Mouse (Mus musculus) urinary bladder, postnatal 36 days (tissue): ENCODE data around the gene Rmnd5b.
"Not testable (repeated sequence)": the region's sequence is repeated elsewhere in the genome, so short reads cannot be mapped to it uniquely, and the experiment has no call there.

Source experiments
- DNase-seq, 2 experiments: peaks; one replicate each; pipeline ENCODE4 v3.0.0; 2022; ENCODE audit warnings: low spot score in 2 of 2, mixed read lengths in 1 of 2

Rmnd5b gene

GRCm38 (mm10) chr11:51649889-51650199, 14.1 kb upstream of the Rmnd5b start:
- DNase-seq: no peak

- no peak for DNase-seq
Measured at GRCm38 (mm10) chr11:51649111-51649888, 13.6 kb upstream of the Rmnd5b start.

GRCm38 (mm10) chr11:51648566-51648965, 12.9 kb upstream of the Rmnd5b start:
- no peak for DNase-seq

DNA sequence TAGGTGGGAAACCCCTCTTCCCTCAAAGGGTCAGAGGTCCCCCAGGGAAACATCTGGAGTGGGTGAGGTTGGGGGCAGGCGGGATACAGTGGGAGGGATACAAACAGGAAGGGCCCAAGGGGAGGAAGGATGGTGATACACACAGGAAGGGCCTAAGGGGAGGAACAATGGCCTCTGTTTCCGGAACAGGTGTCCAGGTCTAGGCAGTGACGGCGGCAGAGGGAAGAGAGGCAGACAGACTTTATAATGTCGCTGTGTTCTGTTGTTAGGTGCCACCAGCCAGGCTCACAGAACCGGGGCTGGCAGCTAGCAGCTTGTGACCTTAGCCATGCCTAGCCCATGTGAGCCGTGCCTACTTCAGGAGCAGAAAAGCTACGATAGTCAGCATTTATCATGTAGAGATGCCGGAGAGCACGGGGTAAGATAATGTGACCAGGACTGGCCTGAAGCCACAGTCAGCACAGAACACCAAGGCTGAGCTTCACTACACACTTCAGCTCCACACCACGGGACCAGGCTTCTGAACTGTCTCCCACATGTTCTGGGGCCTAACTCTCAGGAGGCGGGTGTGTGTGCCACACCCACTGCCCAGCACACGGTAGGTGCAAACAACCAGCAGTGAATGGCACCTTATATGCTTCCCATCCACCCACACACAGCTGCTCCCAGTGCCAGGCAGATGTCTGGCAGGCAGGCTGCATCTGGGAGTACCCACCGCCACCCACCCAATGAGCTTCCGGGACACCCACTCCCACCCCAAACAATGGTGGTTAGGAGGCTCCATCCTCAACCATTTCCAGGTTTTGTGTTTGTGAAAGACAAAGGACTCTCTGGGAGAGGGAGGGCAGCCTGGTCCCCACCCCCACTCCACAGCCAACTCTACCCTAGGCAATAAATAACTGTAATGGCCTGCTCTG, 11.3 kb upstream of the Rmnd5b start:
- DNase-seq: no peak

- no peak for DNase-seq
Measured at GRCm38 (mm10) chr11:51646245-51646644, 10.5 kb upstream of the Rmnd5b start.

DNA sequence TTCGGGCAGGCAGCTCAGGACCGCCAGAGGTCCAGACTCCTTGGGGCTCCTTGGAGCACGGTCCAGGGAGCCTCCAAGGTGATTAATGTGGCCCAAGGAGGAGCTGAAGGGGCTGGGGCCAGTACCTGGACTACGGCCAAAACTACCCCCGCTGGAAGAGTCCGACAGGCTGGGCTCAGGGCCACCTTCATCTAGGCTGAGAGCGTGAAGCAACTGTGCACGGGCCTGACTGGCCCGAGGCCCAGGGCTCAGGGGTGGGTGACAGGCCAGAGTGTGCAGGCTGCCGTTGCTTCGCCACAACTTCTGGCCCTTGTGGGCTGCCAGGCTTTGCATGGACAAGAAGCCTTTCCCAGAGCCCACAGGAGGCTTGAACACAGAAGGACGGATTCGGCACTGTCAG, 9.6 kb upstream of the Rmnd5b start:
- DNase-seq: no peak

- DNase-seq: no peak
Measured at GRCm38 (mm10) chr11:51644217-51644616, 8.5 kb upstream of the Rmnd5b start.

GRCm38 (mm10) chr11:51643761-51644160, 8.1 kb upstream of the Rmnd5b start:
- peak in 1 of 2 experiments; percentile 41 for DNase-seq

DNA sequence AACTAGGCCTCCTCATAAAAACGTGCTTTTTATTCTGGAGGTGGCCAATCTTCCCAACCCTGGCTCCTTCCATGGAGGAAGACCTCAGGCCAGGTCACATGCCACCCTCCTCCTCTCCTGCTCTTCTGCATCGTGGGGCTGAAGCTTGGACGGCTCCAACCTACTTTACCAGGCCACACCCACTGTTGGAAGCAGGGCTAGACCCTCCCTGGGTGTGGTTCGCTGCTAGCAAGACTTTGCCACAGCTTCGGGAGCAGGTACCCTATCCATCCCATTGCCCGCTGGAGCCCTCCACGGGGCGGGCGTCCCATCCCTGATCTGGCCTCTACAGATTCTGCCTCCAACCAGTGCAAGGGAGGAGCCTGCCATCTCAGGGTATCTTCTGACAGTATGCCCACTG, 7.5 kb upstream of the Rmnd5b start:
- no peak for DNase-seq

GRCm38 (mm10) chr11:51640748-51641147, 5.1 kb upstream of the Rmnd5b start:
- no peak for DNase-seq

- no peak for DNase-seq
Measured at GRCm38 (mm10) chr11:51638497-51638896, 2.8 kb upstream of the Rmnd5b start.

- DNase-seq: no peak
Measured at GRCm38 (mm10) chr11:51637971-51638414, 2.3 kb upstream of the Rmnd5b start.

DNA sequence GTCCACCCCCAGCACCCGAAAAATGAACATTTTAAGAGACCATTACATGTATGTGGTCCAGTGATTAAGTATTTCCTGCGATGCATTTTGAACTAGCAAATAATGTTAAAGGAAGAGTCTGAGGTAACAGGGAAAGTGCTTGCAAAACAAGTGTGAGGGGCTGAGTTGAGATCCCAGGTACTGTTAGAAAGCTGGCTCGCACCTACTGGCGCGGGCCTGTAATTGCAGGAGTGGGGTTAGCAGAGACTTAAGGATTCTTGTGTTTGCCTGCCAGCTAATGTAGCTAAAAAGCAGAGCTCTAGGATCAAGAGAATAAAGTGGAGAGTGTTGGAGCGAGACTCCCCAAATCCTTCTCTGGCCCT, 608 bp upstream of the Rmnd5b start:
- DNase-seq: peak in 1 of 2 experiments; percentile 55

DNA sequence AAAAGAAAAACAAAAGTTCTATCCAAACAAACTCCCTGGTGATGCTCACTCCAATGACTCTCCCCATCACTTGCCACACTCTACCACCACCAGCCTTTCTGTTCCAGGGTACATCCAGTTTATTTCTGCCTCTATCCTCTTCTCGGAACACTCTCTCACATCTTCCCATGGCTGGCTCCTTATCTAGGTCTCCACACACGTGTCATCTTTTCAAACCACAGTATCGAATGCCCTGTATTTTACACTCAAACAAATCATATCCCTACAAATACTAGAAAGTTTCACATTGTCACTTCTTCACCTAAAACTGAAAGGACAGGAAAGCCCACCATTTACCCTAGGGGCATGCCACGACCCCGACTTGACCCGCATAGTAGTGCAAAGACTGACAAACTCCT, 570 bp downstream of the Rmnd5b start:
- no peak for DNase-seq

DNA sequence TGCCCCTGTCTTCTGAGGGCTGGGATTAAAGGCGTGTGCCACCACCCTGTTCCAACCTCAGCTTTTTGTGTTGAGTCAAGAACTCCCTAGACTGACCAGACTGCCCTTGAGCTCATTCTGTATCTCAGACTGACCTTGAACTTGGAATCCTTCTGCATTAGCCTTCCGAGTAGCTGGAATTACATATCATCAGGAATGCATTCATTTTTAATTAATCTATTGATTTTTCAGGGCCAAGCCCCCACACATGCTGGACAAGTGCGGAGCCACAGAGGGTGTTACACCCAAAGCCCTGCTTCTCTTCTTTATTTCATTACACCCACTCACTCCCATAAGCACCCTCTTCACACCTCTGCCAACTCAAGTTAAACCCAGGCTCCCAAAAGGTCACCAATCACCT, 2.0 kb downstream of the Rmnd5b start:
- DNase-seq: no peak

DNA sequence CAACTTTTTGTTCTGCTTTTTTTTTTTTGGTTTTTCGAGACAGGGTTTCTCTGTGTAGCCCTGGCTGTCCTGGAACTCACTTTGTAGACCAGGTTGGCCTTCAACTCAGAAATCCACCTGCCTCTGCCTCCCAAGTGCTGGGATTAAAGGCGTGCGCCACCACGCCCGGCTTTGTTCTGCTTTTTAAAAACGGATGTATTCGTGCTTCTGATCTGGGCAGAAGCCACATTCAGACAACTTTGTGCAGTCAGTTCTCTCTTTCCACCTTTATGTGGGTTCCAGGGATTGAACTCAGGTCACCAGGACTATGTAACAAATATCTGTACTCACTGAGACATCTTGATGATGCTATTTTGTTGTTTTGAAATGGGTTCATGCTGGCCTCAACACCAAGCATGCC, 2.5 kb downstream of the Rmnd5b start:
- not testable (repeated sequence) for DNase-seq

DNA sequence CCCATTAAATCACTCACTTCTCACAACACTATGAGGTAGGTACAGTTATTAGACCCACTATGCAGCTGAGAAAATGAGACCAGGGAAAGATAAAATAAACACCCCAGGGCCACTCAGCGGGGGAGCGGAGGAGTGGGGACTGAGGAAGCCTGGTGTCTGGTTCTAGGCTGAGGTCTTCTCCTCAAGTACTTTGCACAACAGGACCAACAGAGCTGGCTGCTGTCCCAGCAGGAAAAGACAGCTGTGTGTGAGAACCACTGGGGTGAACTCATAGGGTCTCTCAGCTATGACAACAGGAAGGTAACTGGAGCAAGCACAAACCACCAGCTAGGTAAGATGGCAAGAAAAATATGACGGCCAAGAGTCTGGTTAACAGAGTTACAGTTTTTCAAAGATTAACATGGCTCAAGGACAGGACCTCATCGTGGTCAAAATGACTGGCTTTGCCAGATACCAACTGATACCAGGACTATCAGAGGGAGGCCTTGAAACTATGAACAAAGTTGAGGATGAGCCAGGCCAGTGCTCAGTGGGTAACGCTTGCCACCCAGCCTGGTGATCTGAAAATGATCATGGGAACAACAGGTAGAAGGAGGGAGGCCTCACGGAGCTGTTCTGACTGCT, 3.5 kb downstream of the Rmnd5b start:
- no peak for DNase-seq

GRCm38 (mm10) chr11:51629651-51630314, 5.9 kb downstream of the Rmnd5b start:
- no peak for DNase-seq

DNA sequence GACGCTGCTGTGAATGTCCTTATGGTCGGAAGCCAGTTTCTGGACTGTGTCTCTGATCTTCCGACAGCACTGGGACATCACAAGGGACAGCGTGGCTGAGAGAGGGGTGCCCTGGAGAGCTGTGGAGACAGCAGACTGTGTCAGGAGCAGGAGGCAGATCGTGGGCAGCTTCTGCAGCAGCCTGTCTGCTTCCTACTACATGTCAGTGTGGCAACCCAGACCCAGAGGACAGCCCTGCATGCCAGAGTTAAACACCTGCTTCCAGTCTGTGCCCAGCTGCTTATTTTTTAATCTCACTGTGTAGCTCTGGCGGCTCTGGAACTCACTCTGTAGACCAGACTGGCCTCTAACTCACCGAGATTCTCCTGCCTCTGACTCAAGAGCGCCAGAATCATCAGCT, 7.8 kb downstream of the Rmnd5b start:
- DNase-seq: no peak

DNA sequence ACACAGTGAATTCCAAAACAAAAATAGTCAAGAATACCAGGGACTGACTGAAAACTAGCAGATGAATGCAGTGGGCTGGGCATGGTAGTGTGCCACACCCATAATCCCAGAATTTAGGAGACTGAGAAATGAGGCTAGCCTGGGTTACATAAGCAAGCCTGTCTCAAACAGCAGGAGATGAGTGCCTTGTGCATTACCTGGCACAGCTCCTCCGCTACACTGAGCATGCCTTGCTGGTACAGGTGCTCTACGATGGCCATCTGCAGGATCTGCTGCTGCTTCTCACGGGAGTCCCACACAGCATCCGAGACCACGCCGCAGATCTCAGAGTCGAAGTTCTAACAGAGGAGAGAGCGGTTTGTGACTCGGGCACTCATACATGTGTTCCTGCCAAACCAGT, 8.3 kb downstream of the Rmnd5b start:
- no peak for DNase-seq

DNA sequence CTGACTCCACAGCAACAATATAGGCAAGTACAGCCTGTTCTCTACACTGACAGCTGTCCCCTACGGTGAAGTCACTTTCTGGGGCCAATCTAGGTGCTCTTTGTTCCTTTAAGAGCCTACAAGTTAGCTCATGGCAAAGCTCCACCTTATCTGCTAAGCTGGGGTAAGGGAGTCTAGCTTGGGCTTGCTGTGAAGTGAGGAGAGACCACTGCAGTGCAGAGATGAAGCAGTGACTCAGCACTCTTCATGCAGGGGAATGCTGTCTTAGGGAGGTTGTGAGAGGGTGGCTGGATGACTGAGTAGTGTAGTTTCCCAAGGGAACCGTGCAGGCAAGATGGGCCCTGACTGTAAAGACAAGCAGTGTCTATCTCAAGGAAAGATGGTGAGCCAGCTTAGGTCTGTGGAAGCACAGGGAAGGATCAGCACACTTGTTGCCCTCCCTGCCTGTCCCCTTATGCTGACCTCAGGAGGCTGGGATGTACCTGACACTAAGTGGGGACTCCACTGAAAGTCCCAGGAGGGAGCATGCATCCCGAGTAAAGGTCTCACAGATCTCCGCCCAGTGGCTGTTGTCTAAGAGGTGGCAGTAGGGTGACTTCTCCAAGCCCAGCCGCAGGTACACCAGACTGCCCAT, 10.4 kb downstream of the Rmnd5b start:
- no peak for DNase-seq
